In genomic region chr1:160286400-160287057, GRCm38 (mm10) we compare ENCODE assay signal across 13 mouse cellular contexts.
DNase-seq lines count a peak whose midpoint lies in the region; ATAC-seq and TF ChIP-seq lines count a peak whose summit lies in the region.
"Had no signal": no experiment of that assay in that cellular context is flagged by ENCODE, and none has a peak within 500 bp of the region (broad histone marks: within the 10 kb centered on the region; RNA-seq: fewer than 3 reads in every experiment).

No protein-coding gene starts in this region.

- H3K4me1 ChIP-seq in midbrain, embryonic 12.5 days = peaks cover 10% of the 10 kb centered on the region
- no peaks in the 10 kb centered on the region for H3K4me1 ChIP-seq in midbrain, embryonic 10.5 days
- peaks cover 5% of the 10 kb centered on the region; the same call in 1 of the 2 replicates for H3K4me1 ChIP-seq in hindbrain, postnatal 0 days (ENCODE audit: insufficient read depth, low read length)
- peaks cover 11% of the 10 kb centered on the region for H3K4me1 ChIP-seq in neural tube, embryonic 15.5 days
- peaks cover 4% of the 10 kb centered on the region; the same call in 1 of the 2 replicates for H3K4me1 ChIP-seq in limb, embryonic 10.5 days

- no peaks in the 10 kb centered on the region for H3K36me3 ChIP-seq in midbrain, embryonic 12.5 days
- no peaks in the 10 kb centered on the region for H3K36me3 ChIP-seq in midbrain, embryonic 10.5 days
- H3K36me3 ChIP-seq in hindbrain, postnatal 0 days (ENCODE audit: insufficient read depth, low read length) = no peaks in the 10 kb centered on the region
- no peaks in the 10 kb centered on the region for H3K36me3 ChIP-seq in neural tube, embryonic 15.5 days
- H3K36me3 ChIP-seq in limb, embryonic 10.5 days = no peaks in the 10 kb centered on the region
- H3K36me3 ChIP-seq: embryonic facial prominence, embryonic 10.5 days had no signal

- H3K27ac ChIP-seq in midbrain, embryonic 12.5 days (replicated peaks) = peak overlapping the region; percentile 63
- H3K27ac ChIP-seq in midbrain, embryonic 10.5 days (replicated peaks) = no peak overlapping the region
- H3K27ac ChIP-seq in hindbrain, postnatal 0 days = peak overlapping the region; percentile 71
- H3K27ac ChIP-seq in neural tube, embryonic 15.5 days (replicated peaks) = peak overlapping the region; percentile 63
- no peak overlapping the region for H3K27ac ChIP-seq in limb, embryonic 10.5 days
- H3K27ac ChIP-seq: embryonic facial prominence, embryonic 10.5 days had no signal

- H3K4me2 ChIP-seq in midbrain, embryonic 12.5 days (replicated peaks) = no peak overlapping the region
- H3K4me2 ChIP-seq in hindbrain, postnatal 0 days (ENCODE audit: low read depth, low read length) = 0 out of 2 replicates have a peak overlapping the region, but pooled peaks have one; percentile 10
- no peak overlapping the region for H3K4me2 ChIP-seq in neural tube, embryonic 15.5 days

- 64% methylated on average over 7 of the region's 7 CpGs for WGBS in midbrain, embryonic 12.5 days
- WGBS in midbrain, embryonic 10.5 days = 80% methylated on average over 7 of the region's 7 CpGs
- WGBS in hindbrain, postnatal 0 days = 30% methylated on average over 7 of the region's 7 CpGs
- 46% methylated on average over 7 of the region's 7 CpGs for WGBS in neural tube, embryonic 15.5 days
- 72% methylated on average over 7 of the region's 7 CpGs for WGBS in limb, embryonic 10.5 days

- no peak overlapping the region for H3K4me3 ChIP-seq in midbrain, embryonic 12.5 days
- H3K4me3 ChIP-seq in midbrain, embryonic 10.5 days = no peak overlapping the region
- H3K4me3 ChIP-seq in hindbrain, postnatal 0 days (ENCODE audit: low read length) = no peak overlapping the region
- no peak overlapping the region for H3K4me3 ChIP-seq in neural tube, embryonic 15.5 days (replicated peaks)
- H3K4me3 ChIP-seq in limb, embryonic 10.5 days = no peak overlapping the region
- H3K4me3 ChIP-seq: embryonic facial prominence, embryonic 10.5 days had no signal

- no peak for TF ChIP-seq CTCF in hindbrain, postnatal 0 days (IDR thresholded peaks at IDR 0.05; ENCODE audit: low read depth)

- no peaks in the 10 kb centered on the region for H3K27me3 ChIP-seq in midbrain, embryonic 12.5 days
- H3K27me3 ChIP-seq in midbrain, embryonic 10.5 days (ENCODE audit: low read depth, poor library complexity, severe bottlenecking) = no peaks in the 10 kb centered on the region
- H3K27me3 ChIP-seq in hindbrain, postnatal 0 days (ENCODE audit: insufficient read depth, low read length) = no peaks in the 10 kb centered on the region
- H3K27me3 ChIP-seq in neural tube, embryonic 15.5 days (replicated peaks) = no peaks in the 10 kb centered on the region
- H3K27me3 ChIP-seq in limb, embryonic 10.5 days (ENCODE audit: low read depth, poor library complexity, severe bottlenecking) = no peaks in the 10 kb centered on the region

- H3K9me3 ChIP-seq in midbrain, embryonic 12.5 days = no peaks in the 10 kb centered on the region
- no peaks in the 10 kb centered on the region for H3K9me3 ChIP-seq in midbrain, embryonic 10.5 days (replicated peaks)
- H3K9me3 ChIP-seq in hindbrain, postnatal 0 days (ENCODE audit: low read length) = no peaks in the 10 kb centered on the region
- no peaks in the 10 kb centered on the region for H3K9me3 ChIP-seq in neural tube, embryonic 15.5 days (replicated peaks)
- H3K9me3 ChIP-seq in limb, embryonic 10.5 days (replicated peaks) = no peaks in the 10 kb centered on the region
- H3K9me3 ChIP-seq: embryonic facial prominence, embryonic 10.5 days had no signal

- ATAC-seq in midbrain, embryonic 12.5 days (ENCODE audit: low FRiP score, low read depth) = peak; percentile 28
- ATAC-seq in hindbrain, postnatal 0 days = peak; percentile 46; the same call in 1 of the 2 replicates
- ATAC-seq in neural tube, embryonic 15.5 days (ENCODE audit: low FRiP score) = no peak

- H3K9ac ChIP-seq in midbrain, embryonic 12.5 days (replicated peaks) = no peak overlapping the region
- no peak overlapping the region for H3K9ac ChIP-seq in hindbrain, postnatal 0 days (replicated peaks; ENCODE audit: low read length)
- H3K9ac ChIP-seq in neural tube, embryonic 15.5 days (replicated peaks) = no peak overlapping the region

- DNase-seq in midbrain, embryonic 10.5 days (ENCODE audit: low spot score) = no peak
- DNase-seq in cerebellum, postnatal 14 days = peak; percentile 65 to 70
- peak; percentile 45 for DNase-seq in hindbrain, postnatal 0 days (ENCODE audit: low spot score)
- DNase-seq in liver = no peak
- no peak for DNase-seq in limb, embryonic 10.5 days (ENCODE audit: low spot score)
- DNase-seq: adrenal gland, adult 2 months; gastrocnemius, postnatal 14 days; lung, adult 2 months; right cerebral cortex, postnatal 4 days; thymus, postnatal 4 days had no signal

Comparison
In these comparisons a context has a peak if more than half of its experiments do, and no peak if none do; other contexts are left out.
1. H3K27ac ChIP-seq: peak in midbrain, embryonic 12.5 days (single experiment), hindbrain, postnatal 0 days (single experiment) and neural tube, embryonic 15.5 days (single experiment); none in midbrain, embryonic 10.5 days (single experiment) and limb, embryonic 10.5 days (single experiment).
2. DNase-seq: peak in cerebellum, postnatal 14 days (2 of 2) and hindbrain, postnatal 0 days (single experiment); none in midbrain, embryonic 10.5 days (single experiment), liver (single experiment) and limb, embryonic 10.5 days (single experiment).